Mouse (Mus musculus): ENCODE measurements around the gene Ube2j1.

DNA sequence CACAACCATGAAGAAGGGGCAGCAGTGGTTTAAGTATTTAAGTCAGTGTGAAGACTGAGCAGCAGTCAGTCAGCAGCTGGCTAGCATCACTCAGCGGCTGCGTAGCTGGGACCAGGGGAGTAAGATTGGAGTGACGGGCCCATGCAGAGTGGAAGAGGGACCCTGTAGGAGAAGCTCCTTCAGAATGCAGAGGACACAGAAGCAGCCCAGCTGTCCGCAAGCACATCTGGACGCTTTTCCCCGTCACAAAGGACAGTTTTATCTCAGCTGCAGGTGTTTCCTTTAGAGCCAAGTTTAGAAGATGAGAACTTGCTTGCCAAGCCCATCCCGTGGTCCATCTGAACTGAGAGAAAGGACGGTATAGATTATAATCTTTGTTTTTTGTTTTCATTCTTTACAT lies 6.8 kb upstream of the Ube2j1 start:
- no peak for TF ChIP-seq CTCF (IDR thresholded peaks at IDR 0.05; ENCODE audit: borderline replicate concordance, extremely low read depth, insufficient read depth, insufficient read length)
- no peak for TF ChIP-seq POLR2A (IDR thresholded peaks at IDR 0.05; ENCODE audit: borderline replicate concordance, extremely low read depth, insufficient read depth, insufficient read length, poor library complexity, severe bottlenecking)
